Mouse (Mus musculus): Measurements from ENCODE around the gene Rundc1. TPM values are rescaled to one million over a fixed set of nuclear protein-coding genes. Genes with fewer than 3 reads are reported as not detected.

The Rundc1 gene
- total and polyA plus RNA-seq, 3 experiments: 6.8 to 13.5 (median 10.7) TPM

DNA sequence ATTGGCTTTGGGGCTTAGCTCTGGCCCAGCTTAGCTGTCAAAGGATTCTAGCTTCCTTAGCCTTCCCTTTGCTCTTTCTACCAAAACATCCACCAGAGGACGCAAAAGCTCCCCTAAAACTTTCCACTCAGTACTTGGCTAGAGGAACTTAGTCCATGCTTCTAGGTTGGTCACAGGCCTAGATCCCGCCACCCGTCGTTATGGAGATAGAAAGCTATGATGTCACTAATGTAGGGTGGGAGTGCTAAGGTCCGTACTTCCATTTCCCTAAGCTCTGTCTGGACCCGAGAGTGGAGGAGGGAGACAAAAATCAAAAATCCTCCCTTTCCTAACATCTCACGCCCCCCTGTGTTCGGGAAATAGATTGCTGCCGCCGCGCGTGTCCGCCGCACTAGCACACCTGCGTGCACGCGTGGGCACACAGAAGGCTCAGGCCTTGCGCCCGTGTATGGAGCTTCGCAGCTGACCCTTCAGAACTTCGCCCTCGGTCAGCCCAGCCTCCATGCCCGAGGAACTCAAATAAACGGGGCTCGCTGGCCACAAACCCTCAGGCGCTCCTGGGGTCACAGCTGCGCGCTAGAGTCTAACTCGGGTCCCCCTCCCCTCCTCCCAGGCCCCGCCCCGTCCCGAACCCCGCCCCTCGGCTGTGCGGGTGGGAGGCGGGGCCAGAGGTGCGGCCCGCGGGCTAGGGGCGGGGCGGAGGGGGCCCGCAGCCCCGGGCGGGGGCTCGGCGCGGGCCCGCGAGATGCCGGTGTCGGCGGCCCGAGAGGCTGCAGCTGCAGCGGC, 42.8 kb downstream of the Rundc1 start:
- TF ChIP-seq KAT2A (IDR thresholded peaks at IDR 0.05; ENCODE audit: insufficient replicate concordance, low read length) (no peak), HCFC1 (IDR thresholded peaks at IDR 0.05; ENCODE audit: low read depth, low read length) (no peak), JUND (conservative IDR thresholded peaks at IDR 0.05; ENCODE audit: low read depth, low read length) (0 out of 2 replicates have a peak, but pooled peaks have one; percentile 27), EP300 (IDR thresholded peaks at IDR 0.05; ENCODE audit: low read length) (no peak), POLR2AphosphoS2 (IDR thresholded peaks at IDR 0.05; ENCODE audit: low read depth, low read length) (no peak), ZMIZ1 (IDR thresholded peaks at IDR 0.05; ENCODE audit: low read depth, low read length) (no peak), MAX (IDR thresholded peaks at IDR 0.05; ENCODE audit: low read length) (peak; percentile 67), IRF4 (IDR thresholded peaks at IDR 0.05; ENCODE audit: low read depth, low read length) (peak; percentile 54; the same call in 1 of the 2 replicates), GABPA (IDR thresholded peaks at IDR 0.05; ENCODE audit: insufficient replicate concordance, low read depth, low read length) (no peak), CHD1 (IDR thresholded peaks at IDR 0.05; ENCODE audit: low read depth, low read length) (no peak), BHLHE40 (IDR thresholded peaks at IDR 0.05; ENCODE audit: low read depth, low read length) (peak; percentile 78), MAFK (IDR thresholded peaks at IDR 0.05; ENCODE audit: insufficient replicate concordance, low read length) (no peak), MAZ (IDR thresholded peaks at IDR 0.05; ENCODE audit: low read depth, low read length) (peak; percentile 51), USF2 (conservative IDR thresholded peaks at IDR 0.05; ENCODE audit: low read depth, low read length) (no peak), JUN (IDR thresholded peaks at IDR 0.05; ENCODE audit: insufficient read depth, low read depth, low read length) (no peak), E2F4 (IDR thresholded peaks at IDR 0.05; ENCODE audit: insufficient replicate concordance, low read depth, low read length) (peak; percentile 87; the same call in 1 of the 2 replicates), TCF12 (IDR thresholded peaks at IDR 0.05; ENCODE audit: low read depth, low read length) (peak; percentile 39; the same call in 1 of the 2 replicates), MEF2A (IDR thresholded peaks at IDR 0.05; ENCODE audit: borderline replicate concordance, low read depth, low read length) (peak; percentile 47; the same call in 1 of the 2 replicates), ZC3H11A (IDR thresholded peaks at IDR 0.05; ENCODE audit: low read depth, low read length) (no peak), ZNF384 (IDR thresholded peaks at IDR 0.05; ENCODE audit: low read depth, low read length) (0 out of 2 replicates have a peak, but pooled peaks have one; percentile 48), SMC3 (IDR thresholded peaks at IDR 0.05; ENCODE audit: low read depth, low read length) (peak; percentile 82), TBP (conservative IDR thresholded peaks at IDR 0.05; ENCODE audit: low read depth, low read length) (0 out of 2 replicates have a peak, but pooled peaks have one; percentile 24), POLR2A (IDR thresholded peaks at IDR 0.05; ENCODE audit: low read depth, low read length) (peak; percentile 58), NRF1 (IDR thresholded peaks at IDR 0.05; ENCODE audit: low read depth, low read length) (no peak), RCOR1 (conservative IDR thresholded peaks at IDR 0.05; ENCODE audit: low read depth, low read length) (0 out of 2 replicates have a peak, but pooled peaks have one; percentile 19), NELFE (IDR thresholded peaks at IDR 0.05; ENCODE audit: low read depth, low read length) (peak; percentile 46; the same call in 1 of the 2 replicates), CHD2 (IDR thresholded peaks at IDR 0.05; ENCODE audit: low read length) (no peak), PAX5 (IDR thresholded peaks at IDR 0.05; ENCODE audit: low read length) (no peak), MXI1 (IDR thresholded peaks at IDR 0.05; ENCODE audit: low read depth, low read length) (peak; percentile 92), ETS1 (conservative IDR thresholded peaks at IDR 0.05; ENCODE audit: low read depth, low read length) (peak; percentile 31; the same call in 1 of the 2 replicates), CTCF (conservative IDR thresholded peaks at IDR 0.05 in 1 of 2, IDR thresholded peaks at IDR 0.05 in 1 of 2; ENCODE audit: low read depth in 2 of 2, low read length in 2 of 2) (peak; percentile 71 to 89), UBTF (IDR thresholded peaks at IDR 0.05; ENCODE audit: low read depth, low read length) (no peak), SIN3A (IDR thresholded peaks at IDR 0.05; ENCODE audit: low read length) (peak; percentile 96), ZKSCAN1 (IDR thresholded peaks at IDR 0.05; ENCODE audit: borderline replicate concordance, low read depth, low read length) (no peak), ELF1 (IDR thresholded peaks at IDR 0.05; ENCODE audit: low read depth, low read length) (peak; percentile 49; the same call in 1 of the 2 replicates), USF1 (IDR thresholded peaks at IDR 0.05; ENCODE audit: low read depth, low read length) (no peak), MYC (IDR thresholded peaks at IDR 0.05; ENCODE audit: low read depth, low read length) (peak; percentile 71; the same call in 1 of the 2 replicates), RAD21 (IDR thresholded peaks at IDR 0.05; ENCODE audit: low read depth, low read length) (peak; percentile 73)
- dilution Hi-C loops (cut with MboI; ENCODE audit: extremely low pct_ligation_motif_present, extremely low pct_unique_long_range_greater_than_20kb, low sequenced_read_pairs): no loop called here
- Histone ChIP-seq H3K9me3 (replicated peaks; ENCODE audit: low read length) (no peaks in the 10 kb centered on the region), H3K27ac (ENCODE audit: insufficient read depth, low read depth) (no peak overlapping the region), H3K4me2 (ENCODE audit: insufficient read depth, low read depth, poor library complexity, severe bottlenecking) (peak overlapping the region; percentile 77), H3K4me1 (ENCODE audit: control insufficient read depth in 1 of 2, insufficient read depth in 2 of 2) (peaks cover 18 to 52% of the 10 kb centered on the region in 2 experiments), H3K36me3 (replicated peaks in 1 of 2; ENCODE audit: control insufficient read depth in 1 of 2, insufficient read depth in 1 of 2, low read length in 1 of 2) (no peaks in the 10 kb centered on the region), H3K9ac (ENCODE audit: insufficient read depth, low read depth) (peak overlapping the region; percentile 39), H3K27me3 (replicated peaks) (peaks cover 31% of the 10 kb centered on the region), H3K4me3 (replicated peaks in 1 of 3; ENCODE audit: low read depth in 2 of 3, low read length in 2 of 3, poor library complexity in 1 of 3) (peak overlapping the region; percentile 59 to 78 (median 70)), H3K79me2 (replicated peaks; ENCODE audit: control insufficient read depth, extremely low read depth, insufficient read depth, poor library complexity, severe bottlenecking) (no peaks in the 10 kb centered on the region)
- DNase-seq (ENCODE audit: extremely low read depth): peak; percentile 91
- in situ Hi-C loops (cut with MboI; ENCODE audit: low pct_ligation_motif_present, low pct_unique_long_range_greater_than_20kb, low sequenced_read_pairs): no loop called here

Data from CH12.LX (cell line).